Mouse (Mus musculus) adipocyte (in vitro differentiated cells): ENCODE results near the gene Bach2.

ENCODE experiments used
- DNase-seq: peaks from one replicate; pipeline ENCODE4 v3.0.0-alpha.2; 2016; ENCODE audit warnings: low spot score

Gene Bach2

DNA sequence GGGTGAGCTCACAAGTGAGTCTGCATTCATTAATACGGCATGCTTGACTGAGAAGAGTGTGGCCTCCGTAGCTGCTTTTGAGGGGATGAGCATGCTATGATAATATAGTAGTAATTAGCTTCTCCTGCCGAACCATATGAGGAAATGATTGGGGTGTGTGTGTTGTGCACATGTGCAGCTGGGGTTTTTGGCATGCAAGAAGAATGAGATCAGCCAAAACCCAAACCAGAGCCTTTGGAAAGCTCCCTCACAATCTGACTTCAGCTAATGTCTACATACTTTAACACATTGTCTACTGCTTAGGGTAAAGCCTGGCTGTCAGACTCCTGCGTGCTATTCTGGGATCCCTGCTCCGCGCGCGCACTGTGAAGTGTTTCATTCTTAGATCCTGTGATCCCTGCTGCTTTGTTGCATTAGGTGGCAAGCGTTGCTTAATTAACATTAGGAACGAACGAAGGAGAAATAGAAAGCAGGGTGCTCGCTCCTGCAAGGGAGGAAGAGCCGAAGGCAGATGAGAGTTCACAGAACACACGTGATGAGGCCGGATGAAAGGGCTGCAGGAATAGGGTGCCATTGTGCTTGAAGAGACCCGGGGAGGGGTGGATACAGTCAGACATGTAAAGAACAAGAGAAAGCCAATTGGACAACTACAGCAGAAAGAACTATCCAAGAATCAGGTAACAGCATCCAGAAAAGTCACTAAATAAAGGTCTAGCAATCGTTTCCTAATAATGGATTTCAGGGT is 248.2 kb downstream of the Bach2 start:
- no peak for DNase-seq

- no peak for DNase-seq
These were observed 250.6 kb downstream of the Bach2 start for GRCm38 (mm10) chr4:32489186-32489585.

- no peak for DNase-seq
These were observed 252.6 kb downstream of the Bach2 start for GRCm38 (mm10) chr4:32491176-32491575.

DNA sequence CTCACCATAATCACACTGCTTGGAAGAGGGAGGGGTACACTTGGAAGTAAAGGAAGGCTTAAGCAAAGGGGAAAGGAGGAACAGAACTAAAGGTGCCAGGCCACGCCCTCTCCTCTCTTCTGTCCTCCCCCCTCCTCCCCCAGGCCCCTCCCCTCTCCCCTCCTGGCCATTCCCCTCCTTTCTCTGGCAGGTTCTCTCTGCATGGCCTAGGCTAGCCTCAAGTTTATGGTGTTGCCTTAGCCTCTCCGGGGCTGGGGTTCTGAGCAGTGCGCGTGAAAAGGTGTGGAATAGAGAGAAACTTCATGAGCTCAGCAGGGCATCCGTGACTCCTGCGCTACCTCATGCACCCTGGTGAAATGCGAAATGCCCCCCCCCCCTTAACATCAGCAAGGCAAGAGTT is 254.2 kb downstream of the Bach2 start:
- DNase-seq = no peak

DNA sequence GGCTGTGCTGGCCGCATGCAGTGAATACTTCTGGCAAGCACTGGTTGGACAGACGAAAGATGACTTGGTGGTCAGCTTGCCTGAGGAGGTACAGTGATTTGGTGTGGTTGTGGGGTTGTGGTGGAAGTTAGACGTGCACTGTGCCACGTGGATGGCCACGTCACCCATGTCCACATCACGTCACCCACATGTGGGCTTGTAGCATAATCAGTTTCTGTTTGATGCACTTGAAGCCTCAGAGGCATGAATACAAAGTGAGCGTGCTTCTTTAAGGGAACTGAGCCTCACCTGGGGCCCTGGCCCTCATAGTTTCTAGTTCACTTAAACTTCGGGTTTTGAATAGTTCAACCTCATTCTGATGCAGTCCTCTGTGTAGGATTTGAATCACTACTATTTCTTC is 263.2 kb downstream of the Bach2 start:
- no peak for DNase-seq

- DNase-seq = no peak
These were observed 263.6 kb downstream of the Bach2 start for GRCm38 (mm10) chr4:32502181-32502580.

GRCm38 (mm10) chr4:32504236-32504635 is 265.6 kb downstream of the Bach2 start:
- DNase-seq = no peak

DNA sequence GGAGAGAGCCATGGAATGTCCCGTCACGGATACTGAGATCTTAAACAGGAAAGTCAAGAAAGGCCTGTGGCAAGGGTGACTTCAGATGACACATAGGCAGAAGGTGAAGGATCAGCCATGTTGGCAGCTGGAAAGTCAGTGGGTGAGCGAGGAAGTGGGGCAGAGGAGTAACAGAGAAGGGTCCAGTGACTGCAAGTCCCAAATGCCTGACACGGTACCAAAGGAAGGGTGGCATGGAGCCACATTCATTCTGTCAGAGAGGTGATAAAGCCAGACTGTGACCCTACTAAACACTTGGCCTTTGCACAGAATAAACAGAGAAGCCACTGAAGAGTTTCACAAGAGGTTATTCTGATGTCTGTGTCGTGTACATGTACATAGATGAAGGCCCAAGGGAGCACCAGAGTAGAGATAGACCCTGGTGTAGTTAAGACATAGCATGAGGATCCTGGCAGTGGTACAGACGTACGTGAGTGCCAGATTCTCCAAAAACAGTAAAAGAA is 267.8 kb downstream of the Bach2 start:
- peak; percentile 30 for DNase-seq

DNA sequence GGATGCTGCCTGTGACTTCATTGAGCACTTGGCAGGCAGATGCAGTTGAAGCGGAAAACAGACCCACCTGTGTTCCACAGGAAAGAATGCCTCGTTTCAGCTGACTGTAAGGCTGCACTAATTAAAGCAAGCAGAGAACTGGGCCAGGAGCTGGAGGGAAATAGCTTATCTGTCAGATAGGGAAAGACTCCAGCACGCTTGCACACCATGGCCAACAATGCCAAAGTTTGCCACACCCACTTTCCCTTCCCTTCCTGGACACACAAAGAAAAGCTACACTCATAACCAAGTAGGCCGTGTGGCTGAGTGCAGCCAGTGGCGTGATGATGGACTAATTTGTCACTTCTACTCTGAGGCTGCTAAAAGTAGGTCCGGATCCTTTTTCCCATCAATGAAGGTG is 268.4 kb downstream of the Bach2 start:
- no peak for DNase-seq

GRCm38 (mm10) chr4:32508572-32508971 is 270.0 kb downstream of the Bach2 start:
- DNase-seq = no peak

- DNase-seq = no peak
These were observed 270.4 kb downstream of the Bach2 start for GRCm38 (mm10) chr4:32508996-32509395.

GRCm38 (mm10) chr4:32509832-32510612 is 271.4 kb downstream of the Bach2 start:
- no peak for DNase-seq

DNA sequence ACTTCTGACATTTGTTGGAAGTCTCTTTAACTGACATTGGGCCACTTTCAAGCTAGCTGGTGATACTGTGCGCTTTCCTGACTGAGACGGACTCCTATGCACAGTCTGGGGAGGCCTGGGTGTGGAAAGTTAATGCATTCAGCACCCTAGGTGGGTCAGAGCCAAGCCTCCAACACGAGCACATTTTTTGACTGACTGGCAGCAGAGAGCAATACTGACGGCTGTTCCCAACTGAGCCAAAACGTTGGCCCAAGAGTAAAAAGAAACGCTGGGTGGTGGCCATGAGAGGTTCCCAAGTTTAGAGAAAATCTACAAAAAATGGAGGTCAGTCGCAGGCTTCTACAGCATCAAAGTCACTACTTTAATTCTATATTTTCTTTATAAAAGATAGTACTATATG is 272.3 kb downstream of the Bach2 start:
- no peak for DNase-seq

DNA sequence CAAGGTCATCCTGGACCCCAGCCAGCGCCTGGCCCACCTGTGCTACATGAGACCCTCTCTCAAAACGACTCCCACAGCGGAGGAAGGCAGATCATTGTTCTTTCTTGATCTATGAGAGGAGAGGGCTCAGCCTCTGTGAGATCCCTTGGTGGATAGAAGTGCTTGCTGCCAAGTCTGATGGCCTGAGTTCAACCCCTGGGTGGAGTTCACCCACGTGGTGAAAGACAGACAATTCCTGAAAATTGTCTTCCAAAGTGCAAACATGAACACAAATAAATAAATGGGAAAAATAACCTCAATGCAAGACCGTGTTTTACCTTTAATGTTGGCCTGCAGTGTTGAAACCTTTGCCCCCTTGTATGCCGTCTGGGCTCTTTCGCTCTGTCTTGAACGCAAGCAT is 277.5 kb downstream of the Bach2 start:
- no peak for DNase-seq

DNA sequence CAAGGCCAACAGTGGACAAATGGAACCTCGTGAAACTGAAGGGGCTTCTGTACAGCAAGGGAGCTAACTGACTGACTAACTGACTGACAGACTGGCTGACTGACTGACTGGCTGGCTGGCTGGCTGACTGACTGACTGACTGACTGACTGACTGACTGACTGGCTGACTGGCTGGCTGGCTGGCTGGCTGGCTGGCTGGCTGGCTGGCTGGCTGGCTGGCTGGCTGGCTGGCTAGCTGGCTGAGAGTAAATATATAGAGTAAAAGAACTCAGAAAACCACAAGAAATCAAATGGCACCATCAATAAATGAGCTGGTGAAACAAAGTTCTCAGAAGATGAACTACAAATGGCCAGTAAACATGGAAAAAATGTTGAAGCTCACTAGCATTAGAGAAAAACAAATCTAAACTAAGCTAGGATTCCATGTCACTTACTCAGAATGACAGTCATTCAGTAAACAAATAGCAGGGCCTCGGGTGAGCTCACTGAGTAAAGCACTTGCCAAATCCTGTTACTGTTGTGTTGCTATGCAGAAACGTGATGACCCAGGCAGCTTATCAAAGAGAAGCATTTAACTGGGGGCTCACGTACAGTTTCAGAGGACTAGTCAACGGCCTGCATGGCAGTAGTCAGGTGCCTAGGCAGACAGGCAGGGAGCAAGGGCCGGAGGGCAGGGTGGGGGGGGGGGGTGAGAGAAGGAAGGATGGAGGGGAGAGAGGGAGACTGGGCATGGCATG is 280.4 kb downstream of the Bach2 start:
- DNase-seq = peak; percentile 58

- DNase-seq = peak; percentile 58
These were observed 282.2 kb downstream of the Bach2 start for GRCm38 (mm10) chr4:32520628-32521360.

GRCm38 (mm10) chr4:32521361-32521740 is 282.7 kb downstream of the Bach2 start:
- peak; percentile 34 for DNase-seq

DNA sequence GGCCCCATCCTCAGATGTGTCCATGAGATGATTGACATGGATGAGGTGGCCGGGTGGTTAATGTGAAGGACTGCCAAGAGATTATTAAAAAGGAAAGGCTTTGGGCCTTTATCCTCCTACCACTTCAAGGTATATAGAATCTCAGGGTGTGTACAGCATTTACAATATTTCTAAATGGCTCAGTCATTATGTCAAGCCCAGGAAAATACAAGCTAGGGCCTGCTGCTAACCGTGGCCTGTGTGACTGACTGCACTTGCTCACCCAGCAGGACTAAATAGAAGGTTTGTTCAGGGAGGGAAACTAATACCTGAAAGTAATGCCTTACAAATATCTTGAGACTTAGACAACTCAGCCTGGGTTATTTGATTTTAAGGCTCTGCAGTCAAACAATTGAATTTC is 283.4 kb downstream of the Bach2 start:
- DNase-seq = no peak

GRCm38 (mm10) chr4:32524282-32524681 is 285.7 kb downstream of the Bach2 start:
- no peak for DNase-seq

- DNase-seq = no peak
These were observed 286.4 kb downstream of the Bach2 start for GRCm38 (mm10) chr4:32525000-32525399.

- DNase-seq = no peak
These were observed 287.7 kb downstream of the Bach2 start for GRCm38 (mm10) chr4:32526228-32526836.
